Mouse (Mus musculus): Measurements from ENCODE around the gene Pax6. TPM values are rescaled to one million over a fixed set of nuclear protein-coding genes. Genes with fewer than 3 reads are reported as not detected.

Gene Pax6
- polyA plus RNA-seq, 1 experiment from 2014 or later, result 103 TPM

DNA sequence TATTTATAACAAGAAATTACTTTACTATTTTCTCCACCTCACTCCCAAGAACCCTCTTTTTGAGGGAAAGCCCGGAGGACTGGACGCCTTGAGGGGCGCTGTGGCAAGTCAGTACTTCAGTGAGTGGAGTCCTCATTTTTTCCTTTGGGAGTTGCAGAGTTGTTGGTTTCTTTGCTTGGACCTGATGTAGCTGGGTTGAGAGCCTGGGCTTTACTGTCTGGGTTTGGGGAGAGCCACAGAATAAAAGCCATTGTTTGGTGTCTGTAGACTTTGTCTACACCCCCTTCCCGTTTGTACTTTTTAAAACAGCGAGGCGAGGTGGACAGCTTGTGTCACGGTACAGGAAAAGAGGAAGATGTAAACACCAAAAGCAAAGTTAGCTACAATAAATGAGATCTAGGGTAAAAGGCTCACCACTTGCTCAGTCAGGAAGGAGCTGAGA is 10.2 kb downstream of the Pax6 start:
- WGBS, result under 1% methylated on average over 7 of the region's 7 CpGs
- DNase-seq (ENCODE audit: low spot score) (peak; percentile 53), ATAC-seq (replicated peaks; ENCODE audit: low FRiP score) (no peak)

DNA sequence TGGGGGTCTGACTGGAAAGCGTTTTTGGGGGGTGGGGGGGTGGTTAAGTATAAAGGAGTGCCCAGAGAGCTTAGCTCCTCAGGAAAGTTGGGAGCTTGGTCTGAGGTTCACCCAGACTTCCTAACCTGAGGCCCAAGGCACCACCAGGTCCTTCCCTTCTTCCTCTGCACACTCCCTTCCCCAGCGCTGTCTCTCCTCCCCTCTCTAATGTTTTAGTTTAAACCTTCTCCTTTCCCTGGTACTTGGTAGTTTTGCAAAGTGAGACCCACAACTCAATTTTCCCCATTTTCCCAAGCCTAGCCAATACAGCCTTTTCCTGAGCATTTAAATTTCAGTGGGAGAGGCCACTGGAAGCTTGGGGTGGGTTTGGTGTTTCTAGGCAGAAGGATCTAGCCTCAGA is 10.6 kb downstream of the Pax6 start:
- Histone ChIP-seq H3K4me3 (ENCODE audit: low read depth, low read length) (peak overlapping the region; percentile 84), H3K27me3 (ENCODE audit: control insufficient read depth, insufficient read depth, low read length) (peaks cover 8% of the 10 kb centered on the region; the same call in 1 of the 2 replicates), H3K27ac (ENCODE audit: low read depth, low read length) (peak overlapping the region; percentile 86), H3K4me1 (replicated peaks; ENCODE audit: control insufficient read depth, insufficient read depth, low read length) (peaks cover 22% of the 10 kb centered on the region), H3K36me3 (ENCODE audit: control insufficient read depth, insufficient read depth, low read length) (no peaks in the 10 kb centered on the region), H3K4me2 (ENCODE audit: low read depth, low read length, severe bottlenecking) (peak overlapping the region; percentile 93), H3K9me3 (ENCODE audit: control insufficient read depth, low read length) (no peaks in the 10 kb centered on the region), H3K9ac (ENCODE audit: low read length) (peak overlapping the region; percentile 98)
- peak; percentile 52 for DNase-seq (ENCODE audit: low spot score)
- 0% methylated on average over 2 of the region's 2 CpGs for WGBS
- ATAC-seq (replicated peaks; ENCODE audit: low FRiP score), result no peak

More for the DNA sequence above, 10.2 kb downstream of the Pax6 start:
- Histone ChIP-seq H3K4me2 (ENCODE audit: low read depth, low read length, severe bottlenecking) (peak overlapping the region; percentile 93), H3K9me3 (ENCODE audit: control insufficient read depth, low read length) (no peaks in the 10 kb centered on the region), H3K27me3 (ENCODE audit: control insufficient read depth, insufficient read depth, low read length) (peaks cover 8% of the 10 kb centered on the region; the same call in 1 of the 2 replicates), H3K4me1 (replicated peaks; ENCODE audit: control insufficient read depth, insufficient read depth, low read length) (peaks cover 26% of the 10 kb centered on the region), H3K4me3 (ENCODE audit: low read depth, low read length) (peak overlapping the region; percentile 84), H3K9ac (ENCODE audit: low read length) (peak overlapping the region; percentile 98), H3K36me3 (ENCODE audit: control insufficient read depth, insufficient read depth, low read length) (no peaks in the 10 kb centered on the region), H3K27ac (ENCODE audit: low read depth, low read length) (peak overlapping the region; percentile 86)

DNA sequence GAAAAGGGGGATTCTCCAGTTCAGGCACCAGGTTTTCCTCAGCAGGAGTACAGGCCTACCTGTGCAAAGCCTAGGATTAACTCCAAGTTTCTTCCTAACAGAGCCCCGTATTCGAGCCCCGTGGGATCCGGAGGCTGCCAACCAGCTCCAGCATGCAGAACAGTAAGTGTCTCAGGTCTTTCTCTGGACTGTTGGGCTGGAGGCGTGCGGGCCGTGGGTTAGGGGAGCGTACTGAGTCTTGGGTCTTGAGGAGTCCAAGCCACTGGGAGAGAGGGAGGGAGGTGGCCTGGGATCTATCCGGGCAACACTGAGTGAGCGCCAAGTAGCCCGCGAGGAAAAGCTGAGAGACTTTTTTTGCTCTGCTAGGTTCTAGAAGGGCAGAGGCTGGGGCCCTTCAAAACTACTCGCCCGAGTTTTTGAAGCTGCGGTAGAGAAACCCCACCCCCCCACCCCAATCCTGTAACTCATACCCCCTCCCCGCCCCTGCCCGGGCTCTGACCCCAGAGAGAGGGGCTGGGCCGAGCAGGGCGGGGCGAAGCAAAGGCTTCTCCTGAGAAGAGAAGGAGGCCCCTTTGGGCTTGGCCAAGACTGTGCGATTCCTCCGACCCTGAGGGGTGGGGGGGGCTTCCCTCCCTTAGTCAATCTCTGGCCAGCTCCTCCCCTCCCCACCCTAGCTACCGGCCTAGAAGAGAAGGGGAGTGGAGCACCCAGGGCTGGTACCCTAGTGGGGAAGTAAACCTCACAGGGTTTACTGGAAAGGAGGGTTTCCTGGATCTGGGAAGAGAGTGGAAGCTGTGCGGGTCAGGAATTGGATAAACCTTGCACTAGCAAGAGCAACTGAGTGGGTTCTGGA is 11.7 kb downstream of the Pax6 start:
- H3K36me3 ChIP-seq (ENCODE audit: control insufficient read depth, insufficient read depth, low read length), result peaks cover 4% of the 10 kb centered on the region
- H3K27me3 ChIP-seq (ENCODE audit: control insufficient read depth, insufficient read depth, low read length), result peaks cover 14% of the 10 kb centered on the region

DNA sequence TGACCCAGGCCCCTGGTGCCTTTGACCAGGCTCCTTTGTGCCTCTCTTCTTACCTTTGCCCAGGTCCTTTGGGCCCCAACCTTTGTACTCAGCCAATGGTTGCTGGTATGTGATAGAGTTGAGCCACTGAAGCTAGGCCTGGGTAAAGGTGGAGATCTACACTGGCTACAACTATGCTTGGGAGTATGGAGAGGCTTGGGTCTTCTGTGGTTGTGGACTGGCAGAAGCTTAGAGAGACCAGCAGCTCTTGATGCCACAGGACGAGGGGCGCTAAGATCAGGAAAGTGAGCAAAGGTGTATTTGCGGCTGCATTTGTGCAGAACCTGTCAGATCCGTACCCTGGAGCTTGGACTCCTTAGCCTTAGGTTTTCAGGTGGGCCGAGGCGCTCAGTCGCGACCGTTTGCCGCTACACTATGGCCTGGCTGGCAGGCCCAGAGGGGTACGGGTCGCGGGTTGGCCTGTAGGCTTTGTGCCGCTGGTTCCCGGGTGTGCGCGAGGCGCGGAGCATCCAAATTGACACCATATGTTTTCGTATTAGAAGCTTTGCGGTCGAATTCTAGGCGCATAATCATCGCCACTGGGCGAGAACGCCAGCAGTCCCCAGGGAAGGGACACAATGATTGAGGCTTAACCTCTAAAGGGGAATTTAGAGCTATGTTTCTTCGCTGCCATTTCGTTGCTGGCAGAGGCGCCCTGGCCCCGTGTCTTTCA is 12.5 kb downstream of the Pax6 start:
- no peak for ATAC-seq (replicated peaks; ENCODE audit: low FRiP score)
- Histone ChIP-seq H3K4me1 (replicated peaks; ENCODE audit: control insufficient read depth, insufficient read depth, low read length) (peaks cover 22% of the 10 kb centered on the region), H3K36me3 (ENCODE audit: control insufficient read depth, insufficient read depth, low read length) (peaks cover 4% of the 10 kb centered on the region), H3K9ac (ENCODE audit: low read length) (peak overlapping the region; percentile 98), H3K4me3 (ENCODE audit: low read depth, low read length) (peak overlapping the region; percentile 84), H3K4me2 (ENCODE audit: low read depth, low read length, severe bottlenecking) (peak overlapping the region; percentile 93), H3K9me3 (ENCODE audit: control insufficient read depth, low read length) (no peaks in the 10 kb centered on the region), H3K27ac (ENCODE audit: low read depth, low read length) (peak overlapping the region; percentile 86), H3K27me3 (ENCODE audit: control insufficient read depth, insufficient read depth, low read length) (peaks cover 18% of the 10 kb centered on the region)
- peak; percentile 79 for DNase-seq (ENCODE audit: low spot score)
- 2% methylated on average over 30 of the region's 30 CpGs for WGBS

More for the DNA sequence above, 11.7 kb downstream of the Pax6 start:
- Histone ChIP-seq H3K27ac (ENCODE audit: low read depth, low read length) (peak overlapping the region; percentile 86), H3K4me3 (ENCODE audit: low read depth, low read length) (peak overlapping the region; percentile 84), H3K9ac (ENCODE audit: low read length) (peak overlapping the region; percentile 98), H3K9me3 (ENCODE audit: control insufficient read depth, low read length) (no peaks in the 10 kb centered on the region), H3K4me2 (ENCODE audit: low read depth, low read length, severe bottlenecking) (peak overlapping the region; percentile 93), H3K4me1 (replicated peaks; ENCODE audit: control insufficient read depth, insufficient read depth, low read length) (peaks cover 19% of the 10 kb centered on the region)
- DNase-seq (ENCODE audit: low spot score) (peak; percentile 84), ATAC-seq (replicated peaks; ENCODE audit: low FRiP score) (peak; percentile 87)
- 1% methylated on average over 23 of the region's 24 CpGs for WGBS

DNA sequence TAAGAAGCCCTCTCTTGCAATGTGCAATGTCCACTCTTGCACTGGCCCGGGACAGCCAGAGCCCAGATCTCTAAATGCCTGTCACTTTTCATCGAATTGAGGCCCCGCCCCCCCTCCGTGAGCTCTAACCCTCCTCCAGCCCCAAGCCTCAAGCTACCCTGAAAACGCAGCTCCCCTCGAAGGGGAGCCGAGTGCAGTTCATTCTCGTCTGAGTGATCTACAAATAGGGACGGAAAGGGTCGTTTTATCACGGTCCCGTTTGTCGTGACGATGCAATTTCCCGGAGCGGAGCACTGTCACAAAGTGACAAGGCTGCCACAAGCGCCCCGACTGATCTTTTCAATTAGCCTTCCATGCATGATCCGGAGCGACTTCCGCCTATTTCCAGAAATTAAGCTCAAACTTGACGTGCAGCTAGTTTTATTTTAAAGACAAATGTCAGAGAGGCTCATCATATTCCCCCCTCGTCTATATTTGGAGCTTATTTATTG is 13.4 kb downstream of the Pax6 start:
- H3K4me3 ChIP-seq (ENCODE audit: low read depth, low read length), result peak overlapping the region; percentile 84
- H3K36me3 ChIP-seq (ENCODE audit: control insufficient read depth, insufficient read depth, low read length), result peaks cover 4% of the 10 kb centered on the region
- DNase-seq (ENCODE audit: low spot score) (peak; percentile 80), ATAC-seq (replicated peaks; ENCODE audit: low FRiP score) (no peak; the same call in 1 of the 2 replicates)
- peak overlapping the region; percentile 98 for H3K9ac ChIP-seq (ENCODE audit: low read length)
- WGBS, result under 1% methylated on average over 23 of the region's 23 CpGs
- peak overlapping the region; percentile 93 for H3K4me2 ChIP-seq (ENCODE audit: low read depth, low read length, severe bottlenecking)
- H3K27me3 ChIP-seq (ENCODE audit: control insufficient read depth, insufficient read depth, low read length), result peaks cover 18% of the 10 kb centered on the region
- peaks cover 25% of the 10 kb centered on the region for H3K4me1 ChIP-seq (replicated peaks; ENCODE audit: control insufficient read depth, insufficient read depth, low read length)
- peak overlapping the region; percentile 86 for H3K27ac ChIP-seq (ENCODE audit: low read depth, low read length)
- H3K9me3 ChIP-seq (ENCODE audit: control insufficient read depth, low read length), result no peaks in the 10 kb centered on the region

DNA sequence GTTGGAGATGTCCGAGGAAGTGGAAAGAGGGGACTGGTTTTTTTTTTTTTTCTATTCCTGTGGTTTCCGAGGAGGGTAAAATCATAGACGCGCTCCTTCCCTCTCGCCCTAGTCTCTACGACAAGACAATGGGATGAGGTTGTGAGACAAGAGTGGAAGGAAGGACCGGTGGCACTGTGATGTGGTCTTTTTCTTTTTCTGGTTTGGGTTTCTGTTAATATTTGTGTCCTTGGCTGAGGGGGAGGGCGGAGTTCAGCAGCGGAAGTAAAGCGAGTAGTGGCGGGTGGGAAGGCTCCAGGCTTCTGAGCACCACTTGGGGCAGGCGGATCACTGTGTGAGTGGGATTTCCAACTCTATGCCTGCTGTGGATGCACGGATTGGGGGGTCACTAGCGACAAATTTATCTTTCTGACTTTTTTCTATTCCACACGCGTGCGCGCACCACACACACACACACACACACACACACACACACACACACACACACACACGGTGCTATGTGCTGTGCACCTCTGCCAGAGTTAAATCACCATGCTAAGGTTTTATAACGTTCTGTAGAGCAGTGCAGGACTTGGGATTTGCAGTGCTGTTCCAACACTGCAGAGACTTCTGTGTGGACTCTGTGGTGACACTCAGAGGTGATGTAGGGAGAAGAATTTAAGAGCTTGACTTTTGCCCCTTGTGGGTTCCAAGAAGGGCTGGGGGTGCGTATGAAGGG is 14.1 kb downstream of the Pax6 start:
- Histone ChIP-seq H3K27ac (ENCODE audit: low read depth, low read length) (peak overlapping the region; percentile 86), H3K4me1 (replicated peaks; ENCODE audit: control insufficient read depth, insufficient read depth, low read length) (peaks cover 32% of the 10 kb centered on the region)
- WGBS, result 11% methylated on average over 21 of the region's 21 CpGs

DNA sequence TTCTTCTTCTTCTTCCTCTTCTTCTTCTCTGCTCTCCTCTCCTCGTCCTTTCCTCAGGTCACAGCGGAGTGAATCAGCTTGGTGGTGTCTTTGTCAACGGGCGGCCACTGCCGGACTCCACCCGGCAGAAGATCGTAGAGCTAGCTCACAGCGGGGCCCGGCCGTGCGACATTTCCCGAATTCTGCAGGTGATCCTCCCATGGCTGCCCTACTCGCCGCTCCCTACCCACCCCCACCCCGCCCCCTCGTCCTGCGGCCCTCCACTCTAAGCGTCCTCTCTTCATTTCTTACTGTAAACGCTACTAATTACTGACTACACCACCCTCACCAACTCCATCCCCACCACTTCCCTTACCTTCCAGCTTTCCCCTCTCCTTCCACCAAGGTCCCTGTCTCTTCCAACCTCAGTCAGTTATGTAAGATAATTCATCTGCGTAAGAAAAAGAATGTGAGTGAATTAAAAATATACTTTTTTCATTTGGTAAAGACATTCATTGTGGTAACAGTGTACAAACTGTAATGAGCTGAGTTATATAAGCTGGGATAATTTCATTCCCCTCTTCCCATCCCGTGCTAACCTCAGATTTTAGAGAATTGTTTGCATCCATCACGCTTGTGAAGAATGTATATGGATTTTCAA is 15.2 kb downstream of the Pax6 start:
- H3K9me3 ChIP-seq (ENCODE audit: control insufficient read depth, low read length), result no peaks in the 10 kb centered on the region
- peak overlapping the region; percentile 93 for H3K4me2 ChIP-seq (ENCODE audit: low read depth, low read length, severe bottlenecking)
- peak overlapping the region; percentile 25 for H3K9ac ChIP-seq (ENCODE audit: low read length)
- WGBS, result 9% methylated on average over 22 of the region's 22 CpGs
- DNase-seq (ENCODE audit: low spot score) (peak; percentile 16), ATAC-seq (replicated peaks; ENCODE audit: low FRiP score) (no peak)
- no peak overlapping the region for H3K27ac ChIP-seq (ENCODE audit: low read depth, low read length)
- peaks cover 4% of the 10 kb centered on the region for H3K36me3 ChIP-seq (ENCODE audit: control insufficient read depth, insufficient read depth, low read length)
- peaks cover 37% of the 10 kb centered on the region for H3K4me1 ChIP-seq (replicated peaks; ENCODE audit: control insufficient read depth, insufficient read depth, low read length)
- H3K27me3 ChIP-seq (ENCODE audit: control insufficient read depth, insufficient read depth, low read length), result peaks cover 18% of the 10 kb centered on the region
- H3K4me3 ChIP-seq (ENCODE audit: low read depth, low read length), result peak overlapping the region; percentile 20

More for the DNA sequence above, 14.1 kb downstream of the Pax6 start:
- Histone ChIP-seq H3K9ac (ENCODE audit: low read length) (peak overlapping the region; percentile 98), H3K36me3 (ENCODE audit: control insufficient read depth, insufficient read depth, low read length) (peaks cover 4% of the 10 kb centered on the region), H3K4me2 (ENCODE audit: low read depth, low read length, severe bottlenecking) (peak overlapping the region; percentile 93), H3K9me3 (ENCODE audit: control insufficient read depth, low read length) (no peaks in the 10 kb centered on the region), H3K27me3 (ENCODE audit: control insufficient read depth, insufficient read depth, low read length) (peaks cover 18% of the 10 kb centered on the region), H3K4me3 (ENCODE audit: low read depth, low read length) (peak overlapping the region; percentile 84)
- ATAC-seq (replicated peaks; ENCODE audit: low FRiP score) (no peak), DNase-seq (ENCODE audit: low spot score) (peak; percentile 66)

Data from forebrain, embryonic 11.5 days (tissue).